Mouse (Mus musculus) CH12.LX (cell line): ENCODE measurements around the gene Appl1. TPM values are rescaled to one million over a fixed set of nuclear protein-coding genes. Genes with fewer than 3 reads are reported as not detected.
A peak's percentile ranks its signal among the peaks of the same experiment; 100 is the strongest.

Experiments
- DNase-seq: peaks from one replicate; pipeline ENCODE4 v3.0.0-alpha.2; 2013; ENCODE audit errors: extremely low read depth
- H3K27ac ChIP-seq: 2 replicates; pipeline ENCODE4 v1.5.1; 2012; ENCODE audit warnings: low read depth, mild to moderate bottlenecking, control low read depth, moderate library complexity; ENCODE audit not compliant: insufficient read depth
- H3K27me3 ChIP-seq: replicated peaks from 2 replicates; pipeline ENCODE3; 2012; ENCODE audit warnings: inconsistent platforms
- H3K36me3 ChIP-seq, 2 experiments: replicated peaks in 1 of 2; 2 replicates each; pipeline versions ENCODE3 to v1.6.1; 2012; ENCODE audit warnings: inconsistent platforms in 1 of 2, low read length in 1 of 2, mild to moderate bottlenecking in 1 of 2, mixed read lengths in 1 of 2, moderate library complexity in 1 of 2; ENCODE audit not compliant: control insufficient read depth in 1 of 2, insufficient read depth in 1 of 2
- H3K4me1 ChIP-seq, 2 experiments: 2 replicates each; pipeline ENCODE4 v1.6.1; 2012; ENCODE audit warnings: inconsistent platforms in 1 of 2, moderate library complexity in 1 of 2; ENCODE audit not compliant: insufficient read depth in 2 of 2, control insufficient read depth in 1 of 2
- H3K4me2 ChIP-seq: 2 replicates; pipeline ENCODE4 v1.6.1; 2012; ENCODE audit warnings: low read depth, mild to moderate bottlenecking, control low read depth; ENCODE audit not compliant: poor library complexity, insufficient read depth, severe bottlenecking
- H3K4me3 ChIP-seq, 3 experiments: fragments of 150-350 bp in 1 of 3; sonication (generic) in 1 of 3; replicated peaks in 1 of 3; 2 replicates each; pipeline versions ENCODE3 to v1.5.1; 2011 to 2012; ENCODE audit warnings: low read depth in 2 of 3, low read length in 2 of 3, mild to moderate bottlenecking in 2 of 3, moderate library complexity in 2 of 3, control low read depth in 1 of 3, improper control_type of control experiment in 1 of 3, inconsistent platforms in 1 of 3, mixed read lengths in 1 of 3; ENCODE audit not compliant: poor library complexity in 1 of 3
- H3K79me2 ChIP-seq: replicated peaks from 2 replicates; pipeline ENCODE4 v1.6.1; 2012; ENCODE audit warnings: mild to moderate bottlenecking, moderate library complexity; ENCODE audit not compliant: control insufficient read depth, poor library complexity, insufficient read depth, severe bottlenecking; ENCODE audit errors: extremely low read depth
- H3K9ac ChIP-seq: 2 replicates; pipeline ENCODE4 v1.6.1; 2012; ENCODE audit warnings: low read depth, mild to moderate bottlenecking, control low read depth, moderate library complexity; ENCODE audit not compliant: insufficient read depth
- H3K9me3 ChIP-seq: replicated peaks from 2 replicates; pipeline ENCODE3; 2012; ENCODE audit warnings: low read length, inconsistent platforms, mixed read lengths
- CHD1 ChIP-seq: IDR thresholded peaks from 2 replicates; pipeline ENCODE4 v1.6.1; 2012; ENCODE audit warnings: low read depth, low read length, improper control_type of control experiment, inconsistent platforms
- CHD2 ChIP-seq: IDR thresholded peaks from 2 replicates; pipeline ENCODE4 v1.6.1; 2011; ENCODE audit warnings: low read length, improper control_type of control experiment
- CTCF ChIP-seq, 2 experiments: IDR thresholded peaks in 1 of 2; conservative IDR thresholded peaks in 1 of 2; 2 replicates each; pipeline ENCODE4 v1.5.1; 2011 to 2012; ENCODE audit warnings: low read depth in 2 of 2, low read length in 2 of 2, improper control_type of control experiment in 1 of 2, inconsistent platforms in 1 of 2, mild to moderate bottlenecking in 1 of 2, moderate library complexity in 1 of 2
- E2F4 ChIP-seq: IDR thresholded peaks from 2 replicates; pipeline ENCODE4 v1.6.1; 2011; ENCODE audit warnings: low read depth, low read length, improper control_type of control experiment; ENCODE audit not compliant: insufficient replicate concordance
- ELF1 ChIP-seq: IDR thresholded peaks from 2 replicates; pipeline ENCODE4 v1.6.1; 2014; ENCODE audit warnings: low read depth, mild to moderate bottlenecking, inconsistent platforms, low read length, improper control_type of control experiment
- ETS1 ChIP-seq: conservative IDR thresholded peaks from 2 replicates; pipeline ENCODE4 v1.6.1; 2012; ENCODE audit warnings: low read depth, mild to moderate bottlenecking, inconsistent platforms, low read length, improper control_type of control experiment, moderate library complexity
- HCFC1 ChIP-seq: IDR thresholded peaks from 2 replicates; pipeline ENCODE4 v1.6.1; 2012; ENCODE audit warnings: low read depth, mild to moderate bottlenecking, inconsistent platforms, low read length, improper control_type of control experiment
- IRF4 ChIP-seq: IDR thresholded peaks from 2 replicates; pipeline ENCODE4 v1.6.1; 2014; ENCODE audit warnings: low read depth, mild to moderate bottlenecking, inconsistent platforms, low read length, improper control_type of control experiment
- MAFK ChIP-seq: IDR thresholded peaks from 2 replicates; pipeline ENCODE4 v1.6.1; 2011; ENCODE audit warnings: low read length, improper control_type of control experiment; ENCODE audit not compliant: insufficient replicate concordance
- MEF2A ChIP-seq: IDR thresholded peaks from 2 replicates; pipeline ENCODE4 v1.6.1; 2014; ENCODE audit warnings: low read depth, mild to moderate bottlenecking, inconsistent platforms, low read length, improper control_type of control experiment, borderline replicate concordance
- MYC ChIP-seq: IDR thresholded peaks from 2 replicates; pipeline ENCODE4 v1.6.1; 2011; ENCODE audit warnings: low read depth, mild to moderate bottlenecking, improper control_type of control experiment, low read length
- NELFE ChIP-seq: IDR thresholded peaks from 2 replicates; pipeline ENCODE4 v1.6.1; 2011; ENCODE audit warnings: low read depth, low read length, improper control_type of control experiment
- RAD21 ChIP-seq: IDR thresholded peaks from 2 replicates; pipeline ENCODE4 v1.6.1; 2011; ENCODE audit warnings: low read depth, mild to moderate bottlenecking, low read length, improper control_type of control experiment, moderate library complexity
- SIN3A ChIP-seq: IDR thresholded peaks from 2 replicates; pipeline ENCODE4 v1.6.1; 2012; ENCODE audit warnings: low read length, improper control_type of control experiment, inconsistent platforms
- SMC3 ChIP-seq: IDR thresholded peaks from 2 replicates; pipeline ENCODE4 v1.6.1; 2011; ENCODE audit warnings: low read depth, low read length, improper control_type of control experiment
- UBTF ChIP-seq: IDR thresholded peaks from 2 replicates; pipeline ENCODE4 v1.6.1; 2012; ENCODE audit warnings: low read depth, mild to moderate bottlenecking, inconsistent platforms, low read length, improper control_type of control experiment, moderate library complexity
- ZC3H11A ChIP-seq: IDR thresholded peaks from 2 replicates; pipeline ENCODE4 v1.6.1; 2012; ENCODE audit warnings: low read depth, mild to moderate bottlenecking, inconsistent platforms, low read length, improper control_type of control experiment
- ZKSCAN1 ChIP-seq: IDR thresholded peaks from 2 replicates; pipeline ENCODE4 v1.6.1; 2012; ENCODE audit warnings: low read depth, inconsistent platforms, low read length, improper control_type of control experiment, borderline replicate concordance
- dilution Hi-C: fragments of 300-500 bp; cut with MboI; formaldehyde crosslinking; loops from 2 replicates; pipeline ENCODE4 v1.14.3; 2020; ENCODE audit warnings: low sequenced_read_pairs; ENCODE audit not compliant: extremely low pct_unique_long_range_greater_than_20kb, extremely low pct_ligation_motif_present
- in situ Hi-C: fragments of 300-500 bp; cut with MboI; formaldehyde crosslinking; loops from 3 replicates; pipeline ENCODE4 v1.14.3; 2019; ENCODE audit warnings: low sequenced_read_pairs, low pct_ligation_motif_present, low pct_unique_long_range_greater_than_20kb, mixed read lengths
- polyA plus RNA-seq: library from polyadenylated mRNA; unstranded; fragments of >175 nt; gene quantifications from 2 replicates; pipeline ENCODE4 v1.2.1, GENCODE M21; 2012; ENCODE audit warnings: low read depth; ENCODE audit not compliant: insufficient read length
- total RNA-seq, 2 experiments: library from RNA; depleted of rRNA; stranded (reverse); fragments of 300-350 nt in 1 of 2; fragments of >200 nt in 1 of 2; gene quantifications; 2 replicates each; pipeline ENCODE4 v1.2.3; 2012 to 2014

Appl1 gene
- total and polyA plus RNA-seq, 3 experiments = 9.0 to 11.9 (median 11.0) TPM

DNA sequence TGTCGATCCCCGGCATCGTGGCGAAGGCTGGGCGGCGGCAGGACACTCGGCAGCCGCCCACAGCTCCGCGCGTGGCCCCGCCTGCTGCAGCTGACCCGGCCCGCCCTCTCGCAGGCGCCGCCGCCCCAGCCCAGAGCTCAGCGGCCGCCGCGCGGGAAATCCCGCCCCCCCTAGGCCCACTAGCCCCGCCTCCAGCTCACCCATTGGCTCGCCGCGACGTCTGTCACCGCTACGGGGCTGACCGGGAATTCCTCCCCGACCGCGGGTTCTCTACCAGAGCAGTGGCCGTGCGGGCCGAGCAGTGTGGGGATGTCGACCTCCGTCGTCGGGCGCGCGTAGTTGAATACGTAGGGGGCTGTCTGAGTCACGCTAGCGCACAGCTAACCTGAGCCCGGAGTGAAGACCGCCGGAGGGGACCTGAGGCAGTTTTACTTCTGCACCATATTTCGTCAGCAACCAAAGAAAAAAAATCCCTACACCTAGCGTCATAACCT, 546 bp downstream of the Appl1 start (continued):
- TF ChIP-seq ETS1 = 0 out of 2 replicates have a peak, but pooled peaks have one; percentile 7
- TF ChIP-seq HCFC1 = peak; percentile 46
- no peak for TF ChIP-seq RAD21
- TF ChIP-seq MYC = no peak
- no peak for TF ChIP-seq CHD1
- 0 out of 2 replicates have a peak, but pooled peaks have one; percentile 28 for TF ChIP-seq IRF4
- TF ChIP-seq MEF2A = peak; percentile 21; the same call in 1 of the 2 replicates
- TF ChIP-seq ZC3H11A = no peak
- TF ChIP-seq E2F4 = 0 out of 2 replicates have a peak, but pooled peaks have one; percentile 47
- TF ChIP-seq CHD2 = peak; percentile 70
- TF ChIP-seq ELF1 = peak; percentile 63; the same call in 1 of the 2 replicates

DNA sequence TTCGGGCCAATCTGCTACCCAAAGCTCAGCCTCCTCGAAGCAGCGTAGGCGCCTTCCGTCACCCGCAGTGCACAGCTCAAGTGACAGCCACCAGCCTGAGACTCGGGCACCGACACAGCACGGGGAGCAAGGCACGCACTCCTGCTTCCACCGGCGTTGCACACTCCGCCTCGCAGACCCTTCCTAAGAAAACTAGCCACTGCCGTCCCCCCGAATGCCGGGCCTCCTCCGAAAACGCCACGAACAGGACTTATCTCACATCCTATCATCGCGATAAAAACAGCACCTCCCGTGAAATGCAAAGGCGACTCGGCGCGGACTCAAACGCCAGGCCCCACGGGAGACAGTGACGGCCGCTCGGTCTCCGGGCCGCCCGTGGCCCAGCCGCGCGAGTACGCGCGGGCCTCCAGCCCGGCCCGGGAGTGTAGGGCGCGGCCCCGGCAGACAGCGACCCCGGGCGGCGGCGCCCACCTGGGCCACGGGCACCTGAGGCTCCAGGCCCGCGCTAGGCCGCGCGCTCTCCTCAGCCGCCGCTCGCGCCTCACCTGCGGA, 1.1 kb downstream of the Appl1 start:
- H3K4me2 ChIP-seq = peak overlapping the region; percentile 79
- H3K27me3 ChIP-seq = peaks cover 4% of the 10 kb centered on the region
- H3K9me3 ChIP-seq = peaks cover 2% of the 10 kb centered on the region
- peak; percentile 59 for DNase-seq
- dilution Hi-C loops = no loop called here
- H3K79me2 ChIP-seq = peaks cover 15% of the 10 kb centered on the region
- H3K36me3 ChIP-seq = no peaks in the 10 kb centered on the region
- TF ChIP-seq UBTF (peak; percentile 49; the same call in 1 of the 2 replicates), NELFE (no peak), SMC3 (no peak), CTCF (conservative IDR thresholded peaks at IDR 0.05 in 1 of 2, IDR thresholded peaks at IDR 0.05 in 1 of 2; ENCODE audit: low read depth in 2 of 2, low read length in 2 of 2) (peak in 1 of 2 experiments; percentile 24; a peak in 2 of 4 replicates), MAFK (no peak), CHD2 (peak; percentile 88), ZKSCAN1 (no peak), SIN3A (0 out of 2 replicates have a peak, but pooled peaks have one; percentile 27)
- peaks cover 6 to 20% of the 10 kb centered on the region in 2 experiments; a peak in 2 of 4 replicates for H3K4me1 ChIP-seq
- H3K4me3 ChIP-seq = peak overlapping the region; percentile 87 to 92 (median 90)
- H3K9ac ChIP-seq = peak overlapping the region; percentile 82
- in situ Hi-C loops = no loop called here
- no peak overlapping the region for H3K27ac ChIP-seq
